Mouse (Mus musculus) kidney, adult 9 months (tissue): ENCODE measurements around the gene Podxl2.

Experiments
- DNase-seq: peaks from one replicate; pipeline ENCODE4 v3.0.0; 2022

Podxl2 gene

DNA sequence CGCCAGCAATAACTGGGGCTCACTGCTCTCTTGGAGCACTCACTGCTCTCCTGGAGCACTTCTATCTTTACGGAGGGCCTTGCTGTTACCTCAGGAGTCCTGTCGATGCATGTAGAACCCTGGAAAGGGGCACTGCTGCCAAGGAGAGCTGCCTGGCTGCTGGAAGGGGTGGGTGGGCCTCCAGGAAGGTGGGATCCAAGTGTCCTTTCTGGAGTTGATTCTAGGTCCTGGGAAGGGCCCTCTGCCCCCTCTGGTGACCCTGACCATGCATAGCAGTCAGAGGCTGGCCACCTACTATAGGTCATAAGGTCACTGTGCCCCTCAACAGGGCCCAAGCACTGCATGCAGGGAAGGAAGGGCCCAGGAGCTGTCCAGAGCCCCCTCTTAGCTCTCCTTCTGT, 47.9 kb downstream of the Podxl2 start:
- no peak for DNase-seq

DNA sequence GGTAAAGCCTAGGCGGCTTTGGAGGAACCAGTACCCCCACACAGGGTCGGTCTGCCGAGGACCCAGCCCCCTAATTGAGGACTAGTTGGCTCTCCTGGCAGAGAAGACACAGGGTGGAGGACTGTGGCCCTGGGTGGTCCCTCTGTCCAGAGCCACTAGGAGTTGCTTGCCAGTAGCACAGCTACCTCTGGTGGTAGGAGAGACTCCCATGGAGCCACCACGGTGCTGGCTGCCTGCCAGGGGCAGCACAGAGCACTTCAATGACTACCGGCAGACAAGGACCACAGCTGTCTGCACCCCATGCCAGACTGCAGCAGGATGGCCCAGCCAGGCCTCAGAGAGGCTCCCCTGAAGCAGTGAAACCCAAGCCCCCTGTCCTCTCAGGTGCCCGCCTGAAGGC, 48.3 kb downstream of the Podxl2 start:
- DNase-seq = no peak

GRCm38 (mm10) chr6:88826088-88826487, 48.8 kb downstream of the Podxl2 start:
- DNase-seq = no peak

- no peak for DNase-seq
These were observed 50.7 kb downstream of the Podxl2 start for GRCm38 (mm10) chr6:88824183-88824582.

- DNase-seq = no peak
These were observed 52.9 kb downstream of the Podxl2 start for GRCm38 (mm10) chr6:88821901-88822300.

GRCm38 (mm10) chr6:88821294-88821693, 53.5 kb downstream of the Podxl2 start:
- no peak for DNase-seq

DNA sequence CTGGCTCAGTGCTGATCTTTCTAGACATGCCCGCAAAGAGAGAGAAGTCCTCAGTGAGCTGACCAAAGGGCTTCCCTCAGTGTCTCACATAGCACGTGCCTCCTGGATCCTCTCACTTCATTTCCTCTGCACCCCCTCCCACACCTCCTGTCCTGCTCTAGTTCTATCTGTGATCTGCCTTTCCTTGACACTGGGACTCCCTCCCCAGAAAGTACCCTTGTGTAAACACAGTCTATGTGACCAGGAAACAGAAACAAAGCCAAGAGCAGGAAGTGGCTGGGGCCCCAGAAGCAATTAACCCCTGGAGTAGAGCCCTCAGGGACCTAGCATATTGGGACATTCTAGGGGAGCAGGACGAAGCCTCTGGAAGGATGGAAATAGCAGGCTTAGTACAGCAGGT, 54.0 kb downstream of the Podxl2 start:
- no peak for DNase-seq

DNA sequence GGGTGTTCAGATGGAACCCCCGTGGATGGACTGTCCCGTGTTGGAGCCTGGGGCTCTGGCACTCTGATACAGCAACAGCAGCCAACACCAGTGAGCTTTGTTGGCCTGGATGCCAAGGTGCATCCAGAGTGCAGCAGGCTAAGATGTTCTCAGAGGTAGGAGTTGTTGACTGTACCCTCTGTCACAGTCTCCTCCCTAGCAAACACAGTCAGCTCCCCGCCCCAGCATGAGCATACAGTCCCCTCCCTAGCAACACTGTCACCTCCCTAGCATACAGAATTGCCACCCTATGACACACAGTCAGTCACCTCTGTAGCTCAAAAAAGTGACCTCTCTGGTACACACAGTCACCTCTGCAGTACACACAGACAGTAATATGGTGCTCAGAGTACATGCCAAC, 57.9 kb downstream of the Podxl2 start:
- DNase-seq = no peak

DNA sequence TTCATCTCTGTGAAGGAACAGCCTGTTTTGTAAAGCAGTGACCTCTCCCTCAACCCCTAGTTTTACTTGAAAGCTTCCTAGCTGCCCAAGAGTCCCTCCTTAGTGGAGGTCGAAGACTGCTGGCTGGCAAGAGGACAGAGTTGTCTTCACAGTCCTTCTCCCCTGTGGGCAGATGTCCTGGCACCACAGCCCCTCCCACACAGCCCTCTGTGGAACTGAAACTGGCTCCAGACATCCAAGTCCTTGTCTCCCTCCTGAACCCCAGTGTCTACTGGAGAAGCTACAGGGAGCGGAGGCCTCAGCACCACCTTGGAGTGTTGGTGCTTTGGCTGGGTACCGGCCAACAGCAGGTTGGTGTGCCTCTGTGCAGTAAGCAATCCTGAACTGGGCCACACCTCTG, 59.4 kb downstream of the Podxl2 start:
- DNase-seq = no peak

DNA sequence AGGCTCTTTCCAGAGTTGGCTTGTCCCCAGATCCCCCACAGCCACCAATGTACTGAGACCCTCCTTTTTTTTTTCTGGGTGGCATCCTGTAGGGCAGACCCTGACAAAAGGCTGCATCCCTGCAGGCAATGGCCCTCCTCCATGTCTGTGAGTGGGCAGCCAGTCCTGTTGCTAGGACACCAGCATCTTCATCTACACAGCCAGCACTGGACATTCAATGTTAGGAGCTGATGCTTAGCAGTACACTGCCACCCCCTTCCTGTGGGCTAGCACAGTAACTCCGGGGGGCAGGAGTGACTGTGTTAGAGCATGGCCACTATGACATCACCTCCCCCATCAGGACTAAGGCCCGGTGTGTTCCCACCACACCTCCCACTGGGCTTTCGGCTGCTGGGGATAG, 59.8 kb downstream of the Podxl2 start:
- no peak for DNase-seq

DNA sequence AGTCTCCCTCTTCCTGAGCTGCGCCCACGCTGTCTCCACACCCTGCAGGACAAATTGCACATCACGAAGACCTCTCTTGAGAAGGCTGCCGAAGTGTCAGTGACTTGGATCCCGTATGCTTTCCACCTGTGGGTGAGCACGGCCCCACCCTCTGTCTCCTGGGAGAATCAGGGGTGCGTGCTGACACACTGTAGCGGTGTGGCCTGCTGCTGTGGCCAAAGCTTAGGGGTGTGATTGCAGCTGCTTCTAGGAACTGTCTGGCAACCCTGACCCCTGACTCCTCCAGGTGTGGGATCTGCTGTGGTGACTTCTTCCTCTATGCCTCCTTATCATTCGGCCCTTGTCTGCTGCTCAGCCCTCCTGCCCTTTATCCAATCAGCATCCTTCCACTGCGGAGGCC, 61.0 kb downstream of the Podxl2 start:
- DNase-seq = no peak

DNA sequence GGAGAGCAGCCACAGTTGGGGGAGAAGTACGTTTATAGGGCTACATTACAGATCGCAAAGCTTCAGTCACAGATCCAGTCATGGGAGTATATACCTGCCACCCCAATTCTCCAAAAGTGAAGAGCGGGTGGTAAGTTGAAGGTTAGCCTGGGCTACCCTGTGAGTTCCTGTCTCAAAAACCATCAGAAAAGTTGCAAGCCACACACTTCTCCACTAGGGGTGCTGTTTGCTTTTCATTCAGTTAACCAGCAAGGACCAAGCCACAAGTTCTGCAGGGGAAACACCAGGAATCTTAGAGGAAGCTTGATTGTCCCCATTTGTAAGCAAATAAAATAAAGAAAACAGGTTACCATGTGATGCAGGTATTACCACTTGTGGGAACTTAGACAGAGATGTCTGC, 62.0 kb downstream of the Podxl2 start:
- peak; percentile 62 for DNase-seq

- DNase-seq = no peak
These were observed 62.9 kb downstream of the Podxl2 start for GRCm38 (mm10) chr6:88811880-88812400.

- DNase-seq = no peak
These were observed 63.4 kb downstream of the Podxl2 start for GRCm38 (mm10) chr6:88811396-88811795.

GRCm38 (mm10) chr6:88810291-88810690, 64.6 kb downstream of the Podxl2 start:
- DNase-seq = no peak

GRCm38 (mm10) chr6:88809091-88810037, 65.5 kb downstream of the Podxl2 start:
- DNase-seq = no peak

DNA sequence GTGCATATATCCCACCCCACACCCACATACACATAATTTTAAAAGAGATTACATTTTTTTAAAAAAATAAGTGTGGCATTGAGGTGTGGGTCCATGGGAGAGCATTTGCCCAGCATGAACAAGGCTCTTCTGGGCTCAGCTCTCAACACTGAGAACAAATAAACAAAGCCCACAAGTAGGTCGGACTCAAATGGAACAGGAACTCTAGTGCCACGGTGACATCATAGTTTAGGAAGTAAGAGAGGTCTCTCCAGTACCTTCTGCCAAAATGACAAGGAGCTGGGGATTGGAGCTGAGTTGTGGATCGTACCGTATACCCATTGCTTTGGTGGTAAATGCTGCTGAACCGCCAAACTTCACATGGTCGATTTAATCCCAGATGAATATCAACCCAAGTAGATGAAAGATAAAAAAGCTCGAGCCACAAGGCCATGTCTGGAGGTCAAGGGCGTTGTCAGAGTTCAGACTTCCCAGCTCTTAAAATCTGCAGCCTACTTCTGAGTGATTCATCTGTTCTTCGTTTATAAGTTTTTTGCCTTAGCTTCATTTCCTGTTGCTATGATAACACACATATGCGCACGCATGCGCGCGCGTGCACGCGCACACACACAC, 69.8 kb downstream of the Podxl2 start:
- no peak for DNase-seq

DNA sequence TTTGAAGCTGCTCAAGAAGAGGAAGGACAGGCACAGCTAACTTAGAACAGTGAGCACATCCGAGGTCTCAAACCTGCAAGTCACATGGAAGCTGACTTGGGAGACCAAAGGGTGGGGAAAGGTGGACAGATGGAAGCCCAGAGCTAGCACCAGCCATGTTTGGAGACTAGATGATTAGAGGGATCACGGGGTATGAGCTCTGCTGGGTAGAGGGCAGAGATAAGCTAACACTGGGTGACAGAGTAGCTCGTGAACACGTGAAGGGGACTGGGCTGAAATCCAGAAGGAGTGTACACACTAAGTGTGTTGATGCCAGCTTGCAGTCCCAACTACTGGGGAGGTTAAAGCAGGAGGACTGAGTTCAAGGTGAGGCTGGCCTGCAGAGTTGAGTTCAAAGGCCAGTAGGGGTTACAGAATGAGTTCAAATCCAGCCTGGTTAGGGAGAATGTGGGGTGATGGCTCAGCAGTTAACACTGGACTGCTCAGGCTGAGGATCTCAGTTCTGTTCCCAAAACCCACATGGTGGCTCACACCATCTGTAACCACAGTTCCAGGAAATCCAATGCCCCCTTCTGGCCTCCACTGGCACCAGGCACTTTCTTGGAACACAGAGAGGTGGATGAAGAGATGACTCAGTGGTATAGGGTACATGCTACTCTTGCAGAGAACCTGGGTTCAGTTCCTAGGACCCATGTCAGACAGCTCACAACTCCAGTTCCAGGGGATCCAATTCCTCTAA, 70.7 kb downstream of the Podxl2 start:
- DNase-seq = no peak

GRCm38 (mm10) chr6:88803051-88803450, 71.8 kb downstream of the Podxl2 start:
- DNase-seq = no peak

DNA sequence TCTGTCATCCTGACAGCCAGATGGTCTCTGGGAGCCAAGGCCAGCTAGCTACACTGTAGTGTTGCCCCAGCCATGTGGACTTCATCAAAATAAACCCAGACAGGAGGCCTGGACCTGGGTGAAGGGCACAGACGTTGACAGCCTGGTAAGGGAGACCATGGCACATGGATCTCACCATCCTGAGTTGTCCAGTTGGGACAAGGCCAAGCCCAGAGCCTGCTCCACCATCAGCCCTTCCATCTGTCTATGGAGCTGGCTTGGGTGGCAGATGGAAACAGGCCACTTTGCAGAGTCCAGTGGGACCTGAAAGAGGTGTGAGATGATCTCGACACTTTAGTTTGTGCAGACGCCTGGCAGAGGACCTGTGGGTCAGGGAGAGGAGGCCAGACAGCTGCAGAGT, 74.1 kb downstream of the Podxl2 start:
- no peak for DNase-seq

GRCm38 (mm10) chr6:88800191-88800590, 74.7 kb downstream of the Podxl2 start:
- no peak for DNase-seq

DNA sequence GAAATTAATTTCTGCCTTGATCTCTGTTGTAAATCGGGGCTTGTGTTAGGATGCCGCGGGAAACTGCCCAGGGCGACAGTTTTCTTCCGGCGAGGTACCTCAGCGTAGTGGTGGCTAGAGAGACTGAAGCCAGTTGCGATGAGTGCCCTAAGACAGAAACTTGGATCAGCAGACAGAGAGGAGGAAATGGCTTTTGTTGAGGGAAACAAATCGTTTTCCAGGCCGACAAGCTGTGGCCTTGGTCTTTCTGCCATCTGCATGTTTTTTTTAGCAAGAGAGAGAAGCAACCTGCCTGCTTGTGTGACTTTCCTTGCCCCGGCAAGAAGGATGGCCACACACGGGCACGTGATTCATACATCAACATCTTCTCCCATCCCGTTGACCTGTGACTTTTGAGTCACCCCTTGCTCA, 80.3 kb downstream of the Podxl2 start:
- no peak for DNase-seq

GRCm38 (mm10) chr6:88793872-88794271, 81.0 kb downstream of the Podxl2 start:
- no peak for DNase-seq
